Mouse (Mus musculus): ENCODE measurements around the gene Gm10912. TPM values are rescaled to one million over a fixed set of nuclear protein-coding genes. Genes with fewer than 3 reads are reported as not detected.

The Gm10912 gene
- 0.27 TPM for polyA plus RNA-seq (2017; shearing (Covaris generic))

GRCm38 (mm10) chr2:104065526-104065925 lies at the start of gene Gm10912:
Gm10912 (plus strand) TSS chr2:104065826.

GRCm38 (mm10) chr2:104027458-104028138 lies 38.0 kb upstream of the Gm10912 start, which contains the start of gene Fbxo3:
Fbxo3 (plus strand) TSS chr2:104027721.

GRCm38 (mm10) chr2:104028139-104028723 lies 37.4 kb upstream of the Gm10912 start, which contains the start of gene 4931422A03Rik:
4931422A03Rik (minus strand) TSS chr2:104028361.

GRCm38 (mm10) chr2:104068450-104068849 lies 2.8 kb downstream of the Gm10912 start, which contains the start of gene Gm10799:
Gm10799 (minus strand) TSS chr2:104068550.

GRCm38 (mm10) chr2:104069704-104070185 lies 4.1 kb downstream of the Gm10912 start, which contains the start of gene Cd59b:
Cd59b (plus strand) TSS chr2:104069849.

GRCm38 (mm10) chr2:104095741-104096213 lies 30.2 kb downstream of the Gm10912 start, which contains the start of gene Cd59a:
Cd59a (plus strand) TSS chr2:104095801.

Other genes with a start within 250 kb of the Gm10912 start
- 0.56 TPM for gene Lmo2, start 107.8 kb upstream of the Gm10912 start, polyA plus RNA-seq (2017; shearing (Covaris generic))
- gene Fbxo3, start 38.1 kb upstream of the Gm10912 start, polyA plus RNA-seq (2017; shearing (Covaris generic)), result 38.4 TPM
- gene 4931422A03Rik, start 37.5 kb upstream of the Gm10912 start, polyA plus RNA-seq (2017; shearing (Covaris generic)), result 6.4 TPM
- not detected for gene Gm10799, start 2.7 kb downstream of the Gm10912 start, polyA plus RNA-seq (2017; shearing (Covaris generic))
- not detected for gene Cd59b, start 4.0 kb downstream of the Gm10912 start, polyA plus RNA-seq (2017; shearing (Covaris generic))
- gene Cd59a, start 30.0 kb downstream of the Gm10912 start, polyA plus RNA-seq (2017; shearing (Covaris generic)), result not detected
- not detected for gene A930018P22Rik, start 56.9 kb downstream of the Gm10912 start, polyA plus RNA-seq (2017; shearing (Covaris generic))

Measured in naive thymus-derived CD4-positive, alpha-beta T cell, adult 5 months (primary cell).